Comparison of ENCODE assay signal across 10 mouse cellular contexts in genomic region chr4:68955621-68956020, GRCm38 (mm10). TPM values are rescaled to one million over a fixed set of nuclear protein-coding genes. Genes with fewer than 3 reads are reported as not detected.
A peak's percentile ranks its signal among the peaks of the same experiment; 100 is the strongest.
DNase-seq lines count a peak whose midpoint lies in the region; ATAC-seq lines count a peak whose summit lies in the region.
"Had no signal": no experiment of that assay in that cellular context is flagged by ENCODE, and none has a peak within 500 bp of the region (broad histone marks: within the 10 kb centered on the region; RNA-seq: fewer than 3 reads in every experiment).

No protein-coding gene starts in this region.

- H3K4me2 ChIP-seq in heart, embryonic 12.5 days = no peak overlapping the region
- no peak overlapping the region for H3K4me2 ChIP-seq in forebrain, embryonic 16.5 days (ENCODE audit: low read length)

- H3K27me3 ChIP-seq in heart, embryonic 12.5 days (replicated peaks) = peaks cover 18% of the 10 kb centered on the region
- no peaks in the 10 kb centered on the region for H3K27me3 ChIP-seq in forebrain, embryonic 16.5 days (replicated peaks; ENCODE audit: control insufficient read depth, insufficient read depth, low read length)

- no peak for ATAC-seq in heart, embryonic 12.5 days (ENCODE audit: insufficient number of reproducible peaks, low FRiP score)
- no peak for ATAC-seq in forebrain, embryonic 16.5 days

- 3% methylated on average over 4 of the region's 4 CpGs for WGBS in heart, embryonic 12.5 days
- WGBS in forebrain, embryonic 16.5 days = 10% methylated on average over 4 of the region's 4 CpGs

- H3K4me1 ChIP-seq in heart, embryonic 12.5 days (replicated peaks) = peaks cover 12% of the 10 kb centered on the region
- H3K4me1 ChIP-seq in forebrain, embryonic 16.5 days (replicated peaks; ENCODE audit: control insufficient read depth, insufficient read depth, low read length) = no peaks in the 10 kb centered on the region

- H3K27ac ChIP-seq in heart, embryonic 12.5 days (ENCODE audit: poor library complexity, severe bottlenecking) = no peak overlapping the region
- H3K27ac ChIP-seq in forebrain, embryonic 16.5 days (ENCODE audit: low read length) = no peak overlapping the region
- H3K27ac ChIP-seq: heart, embryonic 13.5 days; neural tube, embryonic 12.5 days had no signal

- DNase-seq in heart, postnatal 14 days = peak; percentile 57 to 75
- DNase-seq in ES-CJ7 (ENCODE audit: low read depth, low spot score) = peak; percentile 71
- peak; percentile 11 for DNase-seq in c-Kit-positive CD71-positive TER-119-negative erythroid progenitor cells, embryonic 14.5 days (ENCODE audit: low read depth)
- DNase-seq in kidney, postnatal 36 days = peak; percentile 25 to 73
- DNase-seq in retina, embryonic 14.5 days (ENCODE audit: low spot score) = peak; percentile 83
- no peak for DNase-seq in thymus, adult 18-20 months

- H3K9me3 ChIP-seq in heart, embryonic 12.5 days (replicated peaks) = no peaks in the 10 kb centered on the region
- H3K9me3 ChIP-seq in forebrain, embryonic 16.5 days (ENCODE audit: control insufficient read depth, low read length) = no peaks in the 10 kb centered on the region
- H3K9me3 ChIP-seq: heart, embryonic 13.5 days; neural tube, embryonic 12.5 days had no signal

- no peak overlapping the region for H3K4me3 ChIP-seq in heart, embryonic 12.5 days
- H3K4me3 ChIP-seq in forebrain, embryonic 16.5 days (replicated peaks; ENCODE audit: low read length) = no peak overlapping the region
- H3K4me3 ChIP-seq: heart, embryonic 13.5 days had no signal

- no peak overlapping the region for H3K9ac ChIP-seq in heart, embryonic 12.5 days
- no peak overlapping the region for H3K9ac ChIP-seq in forebrain, embryonic 16.5 days (replicated peaks; ENCODE audit: low read depth, low read length)
- H3K9ac ChIP-seq: heart, embryonic 13.5 days; neural tube, embryonic 12.5 days had no signal

- intact Hi-C loops in heart, postnatal 14 days (cut with DNase I) = no loop called here

- no peaks in the 10 kb centered on the region for H3K36me3 ChIP-seq in heart, embryonic 12.5 days
- H3K36me3 ChIP-seq in forebrain, embryonic 16.5 days (ENCODE audit: control insufficient read depth, insufficient read depth) = no peaks in the 10 kb centered on the region
- H3K36me3 ChIP-seq: heart, embryonic 13.5 days; neural tube, embryonic 12.5 days had no signal

RNA-seq across cellular contexts. Expression of gene Brinp1, which starts 1.4 kb away (rescaled TPM):
- under 1 TPM; 0.10 to 0.22 TPM for total RNA-seq in heart, postnatal 14 days (2021)
- 2.3 and 2.9 TPM in 2 replicates for polyA plus RNA-seq in heart, embryonic 12.5 days (2016; fragmentation: Nextera tagmentation; extraction: Ambion mirVana)
- 30.7 and 42.5 TPM in 2 replicates for polyA plus RNA-seq in forebrain, embryonic 16.5 days (2015; fragmentation: Nextera tagmentation; extraction: Ambion mirVana)

Comparison
In these comparisons a context has a peak if more than half of its experiments do, and no peak if none do; other contexts are left out.
1. DNase-seq: peak in heart, postnatal 14 days (2 of 2), ES-CJ7 (single experiment), c-Kit-positive CD71-positive TER-119-negative erythroid progenitor cells, embryonic 14.5 days (single experiment), kidney, postnatal 36 days (2 of 2) and retina, embryonic 14.5 days (single experiment); none in thymus, adult 18-20 months (0 of 2).